Mouse (Mus musculus) small intestine, adult 2 months (tissue): ENCODE measurements around the gene Eif2b1.

Source experiments
- CTCF ChIP-seq: fragments of 200-500 bp; IDR thresholded peaks from 2 replicates; pipeline ENCODE4 v1.5.1; 2012; ENCODE audit warnings: low read depth, mild to moderate bottlenecking, control low read depth, inconsistent platforms, low read length, moderate library complexity, mixed read lengths; ENCODE audit not compliant: insufficient replicate concordance, insufficient read length; ENCODE audit errors: extremely low read depth
- POLR2A ChIP-seq: fragments of 200-500 bp; IDR thresholded peaks from 2 replicates; pipeline ENCODE4 v1.6.1; 2012; ENCODE audit warnings: low read depth, mild to moderate bottlenecking, control low read depth, inconsistent platforms, low read length, moderate library complexity

- TF ChIP-seq CTCF (no peak), POLR2A (no peak)
Measured at GRCm38 (mm10) chr5:124538813-124539792, 39.8 kb downstream of the Eif2b1 start.
